Mouse (Mus musculus) gastrocnemius, adult 8-10 months (tissue): ENCODE measurements around the gene Lgals2. TPM values are rescaled to one million over a fixed set of nuclear protein-coding genes. Genes with fewer than 3 reads are reported as not detected.
A peak's percentile ranks its signal among the peaks of the same experiment; 100 is the strongest.
"Not testable (repeated sequence)": the region's sequence is repeated elsewhere in the genome, so short reads cannot be mapped to it uniquely, and the experiment has no call there.

Source experiments
- DNase-seq, 2 experiments: peaks; one replicate each; pipeline ENCODE4 v3.0.0; 2022; ENCODE audit warnings: low spot score in 2 of 2
- total RNA-seq, 4 experiments: library from RNA; stranded (reverse); gene quantifications; 2 replicates each; pipeline ENCODE4 v1.2.4; 2022

Lgals2 gene
- total RNA-seq: not detected

GRCm38 (mm10) chr15:78855303-78855965 is at the start of gene Lgals2:
TSS of gene Lgals2 (minus strand) at chr15:78855529.
- DNase-seq: no peak

GRCm38 (mm10) chr15:78903243-78903642 is 47.9 kb upstream of the Lgals2 start:
- DNase-seq: peak; percentile 50 to 60

GRCm38 (mm10) chr15:78901422-78901789 is 46.1 kb upstream of the Lgals2 start:
- DNase-seq: no peak

GRCm38 (mm10) chr15:78900585-78901421 is 45.5 kb upstream of the Lgals2 start:
- DNase-seq: no peak

GRCm38 (mm10) chr15:78899740-78900584 is 44.6 kb upstream of the Lgals2 start, which contains the start of gene Sh3bp1:
TSS of gene Sh3bp1 (plus strand) at chr15:78899768.
- DNase-seq: peak in 1 of 2 experiments; percentile 49

- DNase-seq: no peak
These were observed 44.0 kb upstream of the Lgals2 start, which contains the start of gene Gm49510 for GRCm38 (mm10) chr15:78899409-78899739. TSS of gene Gm49510 (plus strand) at chr15:78899667.

GRCm38 (mm10) chr15:78898507-78899001 is 43.2 kb upstream of the Lgals2 start:
- no peak for DNase-seq

- DNase-seq: no peak
These were observed 42.2 kb upstream of the Lgals2 start for GRCm38 (mm10) chr15:78897488-78897887.

GRCm38 (mm10) chr15:78896149-78896548 is 40.8 kb upstream of the Lgals2 start:
- DNase-seq: no peak

- no peak for DNase-seq
These were observed 40.4 kb upstream of the Lgals2 start for GRCm38 (mm10) chr15:78895741-78896140.

- no peak for DNase-seq
These were observed 39.4 kb upstream of the Lgals2 start for GRCm38 (mm10) chr15:78894726-78895125.

GRCm38 (mm10) chr15:78892440-78892839 is 37.1 kb upstream of the Lgals2 start:
- DNase-seq: no peak

- DNase-seq: no peak
These were observed 34.1 kb upstream of the Lgals2 start for GRCm38 (mm10) chr15:78889401-78889853.

GRCm38 (mm10) chr15:78881828-78882227 is 26.5 kb upstream of the Lgals2 start:
- DNase-seq: no peak

GRCm38 (mm10) chr15:78880432-78880831 is 25.1 kb upstream of the Lgals2 start:
- no peak for DNase-seq

GRCm38 (mm10) chr15:78878792-78879516 is 23.6 kb upstream of the Lgals2 start:
- DNase-seq: not testable (repeated sequence)

- no peak for DNase-seq
These were observed 22.6 kb upstream of the Lgals2 start for GRCm38 (mm10) chr15:78877810-78878390.

GRCm38 (mm10) chr15:78876991-78877809 is 21.9 kb upstream of the Lgals2 start, which contains the start of gene Gga1:
TSS of gene Gga1 (plus strand) at chr15:78877190.
- DNase-seq: peak; percentile 90 to 91

GRCm38 (mm10) chr15:78876258-78876696 is 20.9 kb upstream of the Lgals2 start:
- DNase-seq: peak; percentile 57 to 64
